Mouse (Mus musculus) naive thymus-derived CD4-positive, alpha-beta T cell, adult 2 months (primary cell): ENCODE results near the gene Atp6v1e1.
"Not testable (repeated sequence)": the region's sequence is repeated elsewhere in the genome, so short reads cannot be mapped to it uniquely, and the experiment has no call there.

Experiments
- DNase-seq: peaks from one replicate; pipeline ENCODE4 v3.0.0-alpha.2; 2011; ENCODE audit warnings: low read depth

Atp6v1e1 gene

GRCm38 (mm10) chr6:120822307-120822928 is at the start of gene Atp6v1e1:
Gene Atp6v1e1, minus strand, starts transcription at chr6:120822793.
- peak; percentile 95 for DNase-seq

- no peak for DNase-seq
Observed at GRCm38 (mm10) chr6:120871286-120871685, 48.7 kb upstream of the Atp6v1e1 start.

GRCm38 (mm10) chr6:120868824-120869223 is 46.2 kb upstream of the Atp6v1e1 start:
- DNase-seq: no peak

DNA sequence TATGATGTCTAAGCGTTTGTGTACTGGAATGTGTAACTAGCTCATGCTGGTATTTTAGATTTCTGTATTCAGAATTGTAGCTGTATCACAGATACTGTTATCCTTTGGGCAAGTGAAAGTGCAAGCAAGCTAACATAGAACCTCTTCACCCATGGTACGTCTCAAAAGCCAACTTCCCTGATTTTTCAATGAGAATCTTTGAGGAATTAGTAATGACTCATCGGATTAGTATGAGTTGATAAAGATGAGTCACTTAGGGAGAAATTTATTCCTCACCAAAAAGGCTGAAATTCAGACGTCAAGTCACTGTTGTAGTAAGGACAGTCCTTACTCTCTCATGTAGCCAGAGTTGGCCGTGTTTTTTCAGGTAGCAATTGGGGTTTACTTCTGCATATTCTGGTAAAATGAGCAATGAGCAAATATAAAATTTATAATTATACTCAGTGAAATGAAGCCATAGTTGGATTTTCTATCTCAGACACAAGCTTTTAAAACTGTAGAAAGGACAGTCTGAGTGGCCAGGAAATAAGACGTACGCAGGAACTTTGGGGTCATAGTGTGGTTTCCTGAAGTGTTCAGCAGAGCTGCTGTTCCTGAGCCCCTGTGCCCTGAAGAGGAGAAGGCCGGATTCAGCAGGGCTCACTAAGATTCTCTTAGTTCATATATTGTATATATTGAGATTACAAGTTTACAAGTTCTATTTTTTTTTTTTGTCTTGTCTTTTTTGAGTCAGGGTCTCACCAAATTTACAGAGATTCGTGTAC is 43.6 kb upstream of the Atp6v1e1 start:
- DNase-seq: no peak

- no peak for DNase-seq
Observed at GRCm38 (mm10) chr6:120860079-120860478, 37.5 kb upstream of the Atp6v1e1 start.

- no peak for DNase-seq
Observed at GRCm38 (mm10) chr6:120858217-120858711, 35.7 kb upstream of the Atp6v1e1 start.

DNA sequence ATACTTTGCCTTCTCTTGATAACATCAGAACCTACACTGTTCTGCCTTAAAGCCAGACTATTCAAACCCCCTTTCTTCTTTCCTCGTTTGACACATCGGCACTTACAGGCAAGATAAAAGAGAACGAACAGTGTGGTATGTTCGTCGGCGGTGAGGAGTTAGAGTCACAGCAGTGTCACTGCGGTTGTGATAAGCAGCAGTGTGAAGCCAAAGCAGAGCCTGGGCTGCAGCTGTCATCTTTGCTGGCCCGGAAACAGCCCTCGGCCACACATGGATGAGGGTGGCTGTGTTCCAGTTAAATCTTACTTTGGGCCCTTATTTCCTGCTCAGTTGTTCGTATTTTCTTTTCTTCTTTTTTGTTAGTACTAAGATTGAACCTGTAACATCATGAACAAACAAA is 31.8 kb upstream of the Atp6v1e1 start:
- no peak for DNase-seq

DNA sequence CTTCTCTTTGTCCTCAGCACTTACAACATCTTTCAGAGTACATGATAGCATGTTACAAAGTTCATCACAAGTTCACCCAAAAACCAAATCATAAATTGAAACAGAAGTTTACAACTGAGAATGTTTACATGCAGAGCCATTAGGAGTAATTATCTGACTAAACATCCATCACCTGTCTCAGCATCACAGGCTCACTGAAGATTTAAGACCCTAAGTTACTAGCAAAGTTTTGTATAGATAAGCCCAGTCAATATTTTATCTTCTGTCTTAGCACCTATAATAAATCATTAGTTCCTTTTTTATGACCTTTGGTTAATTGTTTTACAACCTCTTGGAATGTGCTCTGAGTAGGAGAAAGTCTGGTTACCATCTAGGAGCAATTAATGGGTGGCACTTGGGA is 28.1 kb upstream of the Atp6v1e1 start:
- not testable (repeated sequence) for DNase-seq

DNA sequence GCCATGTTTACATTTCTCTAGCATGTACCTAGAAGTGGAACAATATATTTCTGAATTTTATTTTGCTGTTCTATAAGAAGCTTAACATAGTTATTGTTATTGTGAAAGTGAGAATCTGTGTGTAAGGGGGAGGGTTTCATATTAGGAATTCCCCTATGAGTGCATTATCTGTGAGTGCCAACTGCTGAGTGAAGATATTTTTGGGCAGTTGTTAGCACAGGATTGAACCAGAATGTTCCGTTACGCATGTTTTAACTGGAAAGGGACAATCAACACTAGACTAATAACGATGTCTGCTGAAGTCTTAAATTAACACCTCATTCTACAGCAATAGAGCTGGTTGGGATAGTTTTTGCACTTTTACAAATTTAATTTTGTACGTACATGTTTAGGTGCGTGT is 19.2 kb upstream of the Atp6v1e1 start:
- DNase-seq: no peak

GRCm38 (mm10) chr6:120840258-120840657 is 17.7 kb upstream of the Atp6v1e1 start:
- DNase-seq: no peak

DNA sequence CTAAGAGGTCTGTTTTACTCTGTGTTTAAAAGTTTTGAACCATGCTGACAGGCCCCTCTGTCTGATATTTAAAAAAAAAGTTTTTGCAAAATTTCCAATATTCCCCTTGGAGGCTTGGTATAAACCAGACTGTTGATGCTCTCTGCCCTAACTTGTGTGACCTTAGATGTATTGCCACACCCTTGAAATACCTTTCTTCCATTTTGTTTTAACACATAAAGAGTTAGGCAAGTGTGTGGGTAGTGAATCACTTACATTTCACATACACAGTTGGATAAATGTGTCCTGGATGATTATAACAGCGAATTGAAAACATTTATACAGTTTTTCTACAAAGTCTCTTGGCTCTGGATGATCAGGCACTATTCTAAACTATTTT is 14.5 kb upstream of the Atp6v1e1 start:
- DNase-seq: no peak

- peak; percentile 76 for DNase-seq
Observed at GRCm38 (mm10) chr6:120836389-120837151, 14.0 kb upstream of the Atp6v1e1 start.

GRCm38 (mm10) chr6:120835474-120836374 is 13.1 kb upstream of the Atp6v1e1 start, which contains the start of gene Bcl2l13:
Gene Bcl2l13, plus strand, starts transcription at chr6:120836212.
- peak; percentile 95 for DNase-seq

- DNase-seq: no peak
Observed at GRCm38 (mm10) chr6:120834766-120835321, 12.3 kb upstream of the Atp6v1e1 start.

- no peak for DNase-seq
Observed at GRCm38 (mm10) chr6:120832097-120832496, 9.5 kb upstream of the Atp6v1e1 start.

- DNase-seq: no peak
Observed at GRCm38 (mm10) chr6:120830866-120831608, 8.4 kb upstream of the Atp6v1e1 start.

DNA sequence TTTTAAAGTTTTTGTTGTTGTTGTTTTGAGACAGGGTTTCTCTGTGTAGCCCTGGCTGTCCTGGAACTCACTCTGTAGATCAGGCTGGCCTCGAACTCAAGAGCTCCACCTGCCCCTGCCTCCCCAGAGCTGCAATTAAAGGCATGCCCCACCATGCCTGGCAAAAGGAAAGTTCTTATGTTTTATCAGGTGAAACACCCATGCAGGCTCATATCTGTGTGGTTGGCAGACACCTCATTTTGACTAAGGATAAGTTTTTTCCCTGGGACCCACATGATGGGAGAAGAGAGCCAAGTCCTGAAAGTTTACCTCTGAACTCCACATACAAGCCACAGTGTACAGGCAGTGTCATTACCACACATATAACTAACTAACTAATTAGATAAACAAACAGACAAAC is 7.5 kb upstream of the Atp6v1e1 start:
- no peak for DNase-seq

DNA sequence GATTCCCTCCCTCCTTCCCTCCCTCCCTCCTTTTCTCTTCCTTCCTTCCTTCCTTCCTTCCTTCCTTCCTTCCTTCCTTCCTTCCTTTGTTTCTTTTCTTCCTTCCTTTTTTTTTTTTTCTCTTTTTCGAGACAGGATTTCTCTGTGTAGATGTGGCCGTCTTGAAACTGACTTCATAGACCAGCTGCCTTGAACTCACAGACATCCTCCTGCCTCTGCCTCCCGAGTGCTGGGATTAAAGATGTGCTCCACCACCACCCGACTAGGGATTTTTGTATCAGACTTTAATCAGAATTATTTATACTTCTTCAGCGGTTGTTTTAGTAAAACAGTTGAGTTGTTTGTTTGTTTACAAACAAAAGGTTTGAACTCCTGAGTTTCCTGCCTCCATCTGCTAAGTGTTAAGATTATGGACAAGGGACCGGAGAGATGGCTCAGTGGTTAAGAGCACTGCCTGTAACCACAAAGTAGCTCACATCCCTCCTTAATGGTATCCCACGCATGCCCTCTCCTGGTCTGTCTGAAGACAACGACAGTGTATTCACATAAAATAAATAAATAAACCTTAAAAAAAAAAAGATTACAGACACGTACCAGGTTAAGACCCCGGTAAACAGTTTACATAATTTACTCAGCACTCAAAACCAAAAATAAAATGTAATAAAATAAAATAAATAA is 483 bp upstream of the Atp6v1e1 start:
- no peak for DNase-seq

DNA sequence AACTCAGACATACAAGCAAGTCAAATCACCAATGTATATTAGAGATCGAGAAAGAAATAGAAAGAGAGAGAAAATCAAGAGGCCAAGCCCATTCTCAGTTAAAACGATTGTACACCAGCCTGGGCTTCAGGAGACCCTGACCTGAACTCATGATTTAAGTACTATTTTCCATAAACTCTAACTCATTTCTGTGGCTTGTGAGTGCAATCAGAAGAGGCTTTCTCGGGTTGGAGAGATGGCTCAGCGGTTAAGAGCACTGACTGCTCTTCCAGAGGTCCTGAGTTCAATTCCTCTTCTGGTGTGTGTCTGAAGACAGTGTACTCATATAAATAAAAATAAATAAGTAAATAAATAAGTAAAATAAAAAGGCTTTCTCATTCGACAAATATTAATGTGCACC is 878 bp downstream of the Atp6v1e1 start:
- DNase-seq: no peak

DNA sequence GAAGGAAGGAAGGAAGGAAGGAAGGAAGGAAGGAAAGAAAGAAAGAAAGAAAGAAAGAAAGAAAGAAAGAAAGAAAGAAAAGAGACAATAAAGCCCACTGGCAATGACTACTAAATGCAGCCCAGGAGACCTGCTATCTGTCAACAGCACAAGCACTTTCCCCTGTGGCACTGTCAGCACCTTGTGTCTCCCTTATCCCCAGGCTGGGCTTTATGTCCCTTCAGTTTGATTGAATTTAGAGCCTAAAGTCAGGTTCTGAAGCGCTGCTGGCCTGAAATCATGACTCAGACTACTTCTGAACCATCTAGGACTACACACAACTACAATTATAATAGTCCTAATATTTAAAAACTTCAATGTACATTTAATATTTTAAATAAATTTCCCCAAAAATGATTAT is 1.7 kb downstream of the Atp6v1e1 start:
- DNase-seq: no peak
